Mouse (Mus musculus): ENCODE measurements around the gene Nos2. TPM values are rescaled to one million over a fixed set of nuclear protein-coding genes. Genes with fewer than 3 reads are reported as not detected.
"Not testable (repeated sequence)": the region's sequence is repeated elsewhere in the genome, so short reads cannot be mapped to it uniquely, and the experiment has no call there.

Gene Nos2
- polyA plus RNA-seq, 1 experiment: 8.2 TPM

- peak; percentile 52 for DNase-seq
- TF ChIP-seq CTCF (IDR thresholded peaks at IDR 0.05; ENCODE audit: borderline replicate concordance, control insufficient read depth, extremely low read depth, insufficient read depth, low read length, poor library complexity): no peak
- TF ChIP-seq POLR2A (IDR thresholded peaks at IDR 0.05; ENCODE audit: control insufficient read depth, extremely low read depth, insufficient read depth, low read length, poor library complexity): no peak
- Histone ChIP-seq H3K36me3 (ENCODE audit: control insufficient read depth, insufficient read depth, low read length) (no peaks in the 10 kb centered on the region), H3K27me3 (ENCODE audit: control insufficient read depth, insufficient read depth, low read length) (no peaks in the 10 kb centered on the region), H3K27ac (ENCODE audit: control insufficient read depth, insufficient read depth, low read length) (peak overlapping the region; percentile 76), H3K4me3 (ENCODE audit: control insufficient read depth, insufficient read depth, low read length) (peak overlapping the region; percentile 50), H3K4me1 (replicated peaks; ENCODE audit: control insufficient read depth, insufficient read depth, low read length) (peaks cover 34% of the 10 kb centered on the region)
- WGBS: 5% methylated on average over 12 of the region's 12 CpGs
Observed at GRCm38 (mm10) chr11:78982513-78983291, 62.1 kb downstream of the Nos2 start.

DNA sequence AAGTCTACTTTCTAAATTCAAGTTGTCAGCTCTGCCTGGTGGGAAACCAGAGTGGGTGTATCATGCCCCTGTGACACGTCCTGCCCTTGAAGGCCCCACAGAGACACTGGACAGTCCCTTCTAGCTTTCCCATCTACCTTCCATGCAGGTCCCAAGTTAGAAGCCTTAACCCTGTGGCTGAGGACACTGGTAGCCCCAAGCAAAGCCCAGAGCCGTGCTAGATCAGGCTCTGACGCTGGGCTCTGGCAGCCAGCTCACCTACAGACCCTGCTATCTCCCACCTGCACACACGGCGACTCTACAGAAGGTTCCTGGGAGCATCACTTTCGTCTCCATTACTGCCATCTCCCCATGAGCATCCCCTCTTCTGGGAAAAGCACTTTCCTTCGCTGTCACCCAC is 63.0 kb downstream of the Nos2 start:
- Histone ChIP-seq H3K36me3 (ENCODE audit: control insufficient read depth, insufficient read depth, low read length) (no peaks in the 10 kb centered on the region), H3K27me3 (ENCODE audit: control insufficient read depth, insufficient read depth, low read length) (no peaks in the 10 kb centered on the region), H3K27ac (ENCODE audit: control insufficient read depth, insufficient read depth, low read length) (peak overlapping the region; percentile 76), H3K4me3 (ENCODE audit: control insufficient read depth, insufficient read depth, low read length) (peak overlapping the region; percentile 50), H3K4me1 (replicated peaks; ENCODE audit: control insufficient read depth, insufficient read depth, low read length) (peaks cover 30% of the 10 kb centered on the region)
- 8% methylated on average over 7 of the region's 7 CpGs for WGBS
- no peak for TF ChIP-seq CTCF (IDR thresholded peaks at IDR 0.05; ENCODE audit: borderline replicate concordance, control insufficient read depth, extremely low read depth, insufficient read depth, low read length, poor library complexity)
- TF ChIP-seq POLR2A (IDR thresholded peaks at IDR 0.05; ENCODE audit: control insufficient read depth, extremely low read depth, insufficient read depth, low read length, poor library complexity): no peak
- peak; percentile 35 for DNase-seq

GRCm38 (mm10) chr11:78984483-78985177 is 64.0 kb downstream of the Nos2 start, which contains the start of gene Lgals9:
Gene Lgals9 (minus strand): TSS chr11:78984946.
- TF ChIP-seq POLR2A (IDR thresholded peaks at IDR 0.05; ENCODE audit: control insufficient read depth, extremely low read depth, insufficient read depth, low read length, poor library complexity): peak; percentile 54; the same call in 1 of the 2 replicates
- no peak for TF ChIP-seq CTCF (IDR thresholded peaks at IDR 0.05; ENCODE audit: borderline replicate concordance, control insufficient read depth, extremely low read depth, insufficient read depth, low read length, poor library complexity)
- Histone ChIP-seq H3K4me1 (replicated peaks; ENCODE audit: control insufficient read depth, insufficient read depth, low read length) (peaks cover 29% of the 10 kb centered on the region), H3K4me3 (ENCODE audit: control insufficient read depth, insufficient read depth, low read length) (peak within 1 kb of the TSS; percentile 67), H3K27me3 (ENCODE audit: control insufficient read depth, insufficient read depth, low read length) (no peaks in the 10 kb centered on the region), H3K36me3 (ENCODE audit: control insufficient read depth, insufficient read depth, low read length) (no peaks in the 10 kb centered on the region), H3K27ac (ENCODE audit: control insufficient read depth, insufficient read depth, low read length) (peak within 1 kb of the TSS; percentile 76)
- 0% methylated on average over 10 of the region's 10 CpGs for WGBS
- DNase-seq: peak; percentile 73

- no peaks in the 10 kb centered on the region for H3K36me3 ChIP-seq (ENCODE audit: control insufficient read depth, insufficient read depth, low read length)
- DNase-seq: no peak
- no peaks in the 10 kb centered on the region for H3K27me3 ChIP-seq (ENCODE audit: control insufficient read depth, insufficient read depth, low read length)
- H3K4me3 ChIP-seq (ENCODE audit: control insufficient read depth, insufficient read depth, low read length): no peak overlapping the region
- no peak overlapping the region for H3K27ac ChIP-seq (ENCODE audit: control insufficient read depth, insufficient read depth, low read length)
- peaks cover 27% of the 10 kb centered on the region for H3K4me1 ChIP-seq (replicated peaks; ENCODE audit: control insufficient read depth, insufficient read depth, low read length)
- TF ChIP-seq CTCF (IDR thresholded peaks at IDR 0.05; ENCODE audit: borderline replicate concordance, control insufficient read depth, extremely low read depth, insufficient read depth, low read length, poor library complexity) (no peak), POLR2A (IDR thresholded peaks at IDR 0.05; ENCODE audit: control insufficient read depth, extremely low read depth, insufficient read depth, low read length, poor library complexity) (no peak)
Observed at GRCm38 (mm10) chr11:78985505-78985904, 64.9 kb downstream of the Nos2 start.

DNA sequence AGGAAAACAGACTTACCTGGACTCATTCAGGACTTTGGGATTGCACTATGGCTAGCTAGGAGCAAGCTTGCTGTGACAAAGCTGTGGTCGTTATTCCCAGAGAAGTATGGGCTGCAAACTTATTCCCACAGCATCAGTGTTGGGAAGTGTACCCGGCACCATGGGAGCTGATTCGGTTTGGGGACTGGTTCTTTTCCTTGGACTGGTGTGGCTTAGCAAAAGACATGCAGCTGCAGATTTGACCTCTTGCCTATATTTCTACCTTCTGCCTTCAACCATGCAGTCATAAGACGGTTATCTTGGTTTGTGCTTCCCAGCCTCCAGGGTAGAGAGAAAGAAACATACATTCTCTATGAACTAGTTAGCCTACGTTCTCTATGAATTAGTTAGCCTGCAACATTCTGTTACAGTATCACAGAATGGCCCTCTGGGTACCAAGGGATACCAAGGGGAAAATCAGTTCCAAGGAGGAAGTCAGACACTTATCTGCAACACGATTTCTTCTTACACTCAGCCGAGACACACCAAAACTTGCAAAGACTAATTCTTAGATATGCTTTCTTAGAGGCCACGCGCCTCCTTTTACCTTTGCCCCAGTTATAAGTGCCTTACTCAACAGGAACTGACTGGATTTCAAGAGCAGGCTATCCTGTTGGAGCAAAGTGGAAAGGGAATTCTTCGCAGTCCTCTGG is 65.9 kb downstream of the Nos2 start:
- Histone ChIP-seq H3K4me3 (ENCODE audit: control insufficient read depth, insufficient read depth, low read length) (no peak overlapping the region), H3K36me3 (ENCODE audit: control insufficient read depth, insufficient read depth, low read length) (no peaks in the 10 kb centered on the region), H3K27me3 (ENCODE audit: control insufficient read depth, insufficient read depth, low read length) (no peaks in the 10 kb centered on the region), H3K27ac (ENCODE audit: control insufficient read depth, insufficient read depth, low read length) (no peak overlapping the region), H3K4me1 (replicated peaks; ENCODE audit: control insufficient read depth, insufficient read depth, low read length) (peaks cover 22% of the 10 kb centered on the region)
- 93% methylated on average over 10 of the region's 10 CpGs for WGBS
- DNase-seq: no peak
- TF ChIP-seq CTCF (IDR thresholded peaks at IDR 0.05; ENCODE audit: borderline replicate concordance, control insufficient read depth, extremely low read depth, insufficient read depth, low read length, poor library complexity): no peak
- no peak for TF ChIP-seq POLR2A (IDR thresholded peaks at IDR 0.05; ENCODE audit: control insufficient read depth, extremely low read depth, insufficient read depth, low read length, poor library complexity)

DNA sequence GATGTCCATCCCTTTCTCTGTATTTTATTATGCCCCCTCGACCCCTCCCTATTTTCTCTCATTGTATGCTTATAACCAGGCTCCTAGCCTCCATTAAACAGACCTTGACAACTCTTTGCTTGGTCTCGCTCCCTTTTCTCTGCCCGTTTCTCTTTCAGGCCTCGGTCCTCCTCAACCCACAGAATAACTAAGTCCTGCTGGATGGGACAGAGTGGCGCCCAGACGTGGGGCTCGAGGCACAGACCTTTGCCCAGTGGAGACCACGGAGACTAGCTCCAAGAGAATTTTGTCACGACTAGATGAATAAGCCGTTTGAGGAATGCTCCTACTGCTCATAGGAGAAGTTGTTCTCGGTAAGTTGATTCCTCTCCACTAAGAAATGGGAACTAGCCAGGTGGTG is 68.6 kb downstream of the Nos2 start:
- not testable (repeated sequence) for H3K36me3 ChIP-seq (ENCODE audit: control insufficient read depth, insufficient read depth, low read length); H3K4me1 ChIP-seq (replicated peaks; ENCODE audit: control insufficient read depth, insufficient read depth, low read length); DNase-seq; H3K27me3 ChIP-seq (ENCODE audit: control insufficient read depth, insufficient read depth, low read length); H3K4me3 ChIP-seq (ENCODE audit: control insufficient read depth, insufficient read depth, low read length); H3K27ac ChIP-seq (ENCODE audit: control insufficient read depth, insufficient read depth, low read length)
- 96% methylated on average over 11 of the region's 11 CpGs for WGBS
